Mouse (Mus musculus) gonadal fat pad, adult 2 months (tissue): ENCODE data around the gene Slc25a15. TPM values are rescaled to one million over a fixed set of nuclear protein-coding genes. Genes with fewer than 3 reads are reported as not detected.

Experiments used
- polyA plus RNA-seq: library from polyadenylated mRNA; depleted of rRNA; stranded (reverse); fragments of >200 nt; gene quantifications from 2 replicates; pipeline ENCODE4 v1.2.3, GENCODE M21; 2012; rRNA removed

The Slc25a15 gene
- polyA plus RNA-seq, 1 experiment: 4.8 TPM

Other genes starting within 250 kb of the Slc25a15 start
- 0.82 and 1.1 TPM in 2 replicates for gene Nek3, start 232.2 kb downstream of the Slc25a15 start, polyA plus RNA-seq
- gene Ckap2, start 212.8 kb downstream of the Slc25a15 start, polyA plus RNA-seq: 0.84 and 1.00 TPM in 2 replicates
- gene Vps36, start 205.8 kb downstream of the Slc25a15 start, polyA plus RNA-seq: 9.2 and 10.3 TPM in 2 replicates
- gene Thsd1, start 171.3 kb downstream of the Slc25a15 start, polyA plus RNA-seq: 4.2 and 4.6 TPM in 2 replicates
- gene Tpte, start 115.2 kb downstream of the Slc25a15 start, polyA plus RNA-seq: not detected in 2 replicates
- 4.7 and 5.0 TPM in 2 replicates for gene Mrps31, start 12.8 kb upstream of the Slc25a15 start, polyA plus RNA-seq